Mouse (Mus musculus): ENCODE measurements at regions not wholly inside any gene's neighbourhood (a gene's known extent, or its start where the extent isn't known, plus 50 kb on each side); places are given as distances from the start of the nearest gene placed in this dataset.
A peak's percentile ranks its signal among the peaks of the same experiment; 100 is the strongest.

- intact Hi-C loops (cut with DNase I) = no loop called here
- DNase-seq = peak in 1 of 2 experiments; percentile 2
These were observed 2750.4 kb upstream of the Gm8797 start for GRCm38 (mm10) chr3:3000199-3000598.

GRCm38 (mm10) chr3:3001224-3001623, 2749.4 kb upstream of the Gm8797 start:
- intact Hi-C loops (cut with DNase I) = no loop called here
- DNase-seq = no peak

- intact Hi-C loops (cut with DNase I) = no loop called here
- DNase-seq = peak in 1 of 2 experiments; percentile 5
These were observed 2749.0 kb upstream of the Gm8797 start for GRCm38 (mm10) chr3:3001639-3002038.

- no peak for DNase-seq
- intact Hi-C loops (cut with DNase I) = no loop called here
These were observed 2747.2 kb upstream of the Gm8797 start for GRCm38 (mm10) chr3:3003425-3003824.

- intact Hi-C loops (cut with DNase I) = no loop called here
- peak in 1 of 2 experiments; percentile 9 for DNase-seq
These were observed 2739.5 kb upstream of the Gm8797 start for GRCm38 (mm10) chr3:3011111-3011510.

GRCm38 (mm10) chr3:3012951-3013350, 2737.7 kb upstream of the Gm8797 start:
- intact Hi-C loops (cut with DNase I) = no loop called here
- DNase-seq = peak in 1 of 2 experiments; percentile 9

GRCm38 (mm10) chr3:3014978-3015377, 2735.6 kb upstream of the Gm8797 start:
- intact Hi-C loops (cut with DNase I) = no loop called here

GRCm38 (mm10) chr3:3016572-3016971, 2734.0 kb upstream of the Gm8797 start:
- intact Hi-C loops (cut with DNase I) = no loop called here
- DNase-seq = peak in 1 of 2 experiments; percentile 5

More at GRCm38 (mm10) chr3:3014978-3015377, 2735.6 kb upstream of the Gm8797 start:
- peak in 1 of 2 experiments; percentile 5 for DNase-seq

- intact Hi-C loops (cut with DNase I) = no loop called here
- DNase-seq = no peak
These were observed 2717.8 kb upstream of the Gm8797 start for GRCm38 (mm10) chr3:3032793-3033192.

Small RNA genes in the stretch of these regions (microRNA-seq; reads per million reads assigned to microRNA genes)
- 0 reads per million in 2 experiments for gene Gm27460
- 0 reads per million in 2 experiments for gene Gm28002

All from gastrocnemius, postnatal 36 days (tissue).